Mouse (Mus musculus): ENCODE measurements around the gene Galnt2. TPM values are rescaled to one million over a fixed set of nuclear protein-coding genes. Genes with fewer than 3 reads are reported as not detected.

Gene Galnt2
- polyA plus RNA-seq, 1 experiment: 20.7 TPM

DNA sequence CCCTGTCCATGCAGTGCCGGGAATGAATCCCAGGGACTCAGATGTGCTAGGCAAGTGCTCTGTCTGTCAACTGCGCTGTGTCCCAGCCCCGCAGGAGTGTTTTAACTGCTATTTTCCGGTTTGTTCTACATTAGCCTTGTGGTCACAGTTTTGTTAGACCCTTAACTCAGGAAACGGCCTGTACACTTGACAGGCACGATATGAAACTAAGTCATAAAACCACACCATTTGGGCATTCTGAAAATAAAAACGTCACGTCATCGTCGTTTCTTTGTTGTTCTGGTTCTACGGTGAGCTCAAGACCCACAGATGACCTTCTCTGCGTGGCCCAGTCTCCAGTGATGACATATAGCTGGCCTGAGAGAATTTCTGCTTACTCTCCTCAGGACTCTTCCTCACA lies 40.3 kb downstream of the Galnt2 start:
- no peak for DNase-seq (ENCODE audit: low read depth)

DNA sequence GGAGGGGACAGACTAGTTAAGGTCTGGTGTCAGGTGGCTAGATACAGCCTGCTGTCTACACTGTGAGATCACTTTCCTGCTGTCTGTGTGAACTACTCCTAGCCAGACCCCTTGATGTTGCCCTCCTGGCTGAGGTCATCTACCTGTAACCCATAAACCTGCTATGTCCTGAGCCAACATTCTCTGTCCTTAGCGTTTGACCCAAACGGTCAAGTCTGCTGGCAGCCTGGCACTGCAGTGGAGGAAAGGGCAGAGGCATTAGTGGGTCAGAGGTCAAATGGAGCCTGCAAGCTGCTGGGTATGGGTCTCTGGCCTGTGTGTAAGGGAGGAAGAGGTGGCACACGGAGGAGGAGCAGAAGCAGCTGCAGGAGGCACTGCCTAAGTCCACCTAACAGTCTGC lies 41.6 kb downstream of the Galnt2 start:
- no peak for DNase-seq (ENCODE audit: low read depth)

DNA sequence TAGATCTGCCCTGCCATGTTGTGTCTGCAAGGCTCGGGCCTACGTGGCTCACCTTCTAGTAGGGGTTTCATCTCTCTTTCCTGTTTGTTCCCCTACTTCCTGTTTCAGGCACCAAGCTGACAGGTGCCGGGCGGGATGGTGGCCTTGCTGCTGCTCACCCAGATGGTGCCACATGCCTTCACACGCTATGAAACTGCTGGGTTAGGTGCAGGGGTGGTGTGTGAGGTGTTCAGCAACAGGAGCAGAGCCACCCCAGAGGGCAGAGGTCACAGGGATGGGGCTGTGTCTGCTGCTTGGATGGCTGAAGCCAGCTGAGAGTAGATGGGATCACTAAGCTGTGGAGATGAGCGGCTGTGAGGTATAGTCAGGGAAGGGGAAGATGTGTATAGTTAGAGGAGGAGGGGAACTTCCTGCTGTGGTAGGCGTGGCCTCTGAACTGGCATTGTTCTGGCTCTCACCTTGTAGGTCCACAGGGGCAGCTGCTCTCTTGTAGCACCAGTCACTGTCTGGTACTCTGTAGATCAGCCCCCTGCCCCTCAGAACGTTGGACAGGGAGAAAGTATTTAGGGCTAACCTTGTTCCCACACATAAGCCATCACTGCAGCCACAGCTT lies 42.5 kb downstream of the Galnt2 start:
- DNase-seq (ENCODE audit: low read depth): no peak

DNA sequence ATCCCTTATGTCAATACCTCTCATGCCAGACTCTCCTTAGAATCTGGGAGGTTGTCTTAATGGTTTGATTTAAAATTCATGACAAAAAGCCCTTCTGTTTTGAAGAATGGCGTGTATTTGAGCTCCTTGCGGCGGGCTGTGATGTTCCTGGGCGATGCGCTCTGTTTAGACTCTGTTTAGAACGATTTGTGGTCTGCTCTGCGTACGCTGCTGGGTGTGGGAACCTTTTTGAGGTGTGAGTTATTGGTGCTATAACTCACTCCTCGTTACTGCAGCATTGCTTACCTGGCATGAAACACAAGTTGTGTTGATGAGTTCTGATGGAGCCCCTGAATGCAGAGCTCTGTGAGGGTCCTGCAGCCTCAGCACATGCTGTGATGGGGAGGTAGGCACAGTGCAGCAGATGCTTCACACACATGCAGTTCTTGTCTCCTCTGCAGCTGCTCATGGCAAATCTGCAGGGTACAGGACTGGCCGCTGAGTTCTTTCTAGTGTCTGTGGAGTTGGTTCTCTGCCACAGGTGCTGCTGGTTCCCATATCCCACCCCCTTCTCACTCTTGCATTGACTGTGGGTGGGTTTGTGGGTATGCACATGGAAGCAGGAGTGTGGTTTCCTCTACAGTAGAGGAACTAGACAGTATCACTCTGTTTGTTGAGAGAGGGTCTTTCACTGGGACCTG lies 43.4 kb downstream of the Galnt2 start:
- DNase-seq (ENCODE audit: low read depth): no peak

DNA sequence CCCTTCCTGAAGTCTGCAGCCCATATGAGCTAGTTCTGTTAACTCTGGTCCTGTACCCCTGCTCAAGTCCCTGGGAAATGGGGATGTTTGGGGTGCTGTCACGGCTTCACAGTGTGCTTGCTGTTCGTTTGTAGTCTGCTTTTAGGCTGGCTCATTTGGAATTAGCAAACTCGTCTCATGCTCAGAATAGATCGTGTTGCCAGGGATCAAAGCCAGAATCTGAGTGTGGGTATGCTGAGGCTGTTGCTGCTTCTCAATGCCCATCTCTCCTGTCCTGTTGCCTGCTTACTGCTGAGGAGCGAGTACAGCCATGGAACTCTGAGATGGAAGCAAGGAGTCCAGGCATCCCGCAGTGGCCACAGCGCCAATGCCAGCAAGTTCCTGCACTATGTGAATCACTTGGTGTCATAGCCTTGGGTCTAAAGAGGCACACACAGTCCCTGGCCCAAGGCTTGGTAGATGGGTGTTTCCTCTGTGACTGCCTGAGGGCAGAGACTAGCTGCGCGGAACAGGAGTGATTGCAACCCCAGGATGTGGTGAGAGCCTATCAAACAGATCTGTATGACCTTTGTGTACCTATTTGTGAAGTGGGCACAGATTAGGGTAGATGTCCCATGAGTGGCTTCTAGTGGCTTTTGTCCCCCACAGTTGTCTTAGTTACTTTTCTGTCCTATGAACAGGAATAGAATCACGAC lies 44.3 kb downstream of the Galnt2 start:
- no peak for DNase-seq (ENCODE audit: low read depth)

DNA sequence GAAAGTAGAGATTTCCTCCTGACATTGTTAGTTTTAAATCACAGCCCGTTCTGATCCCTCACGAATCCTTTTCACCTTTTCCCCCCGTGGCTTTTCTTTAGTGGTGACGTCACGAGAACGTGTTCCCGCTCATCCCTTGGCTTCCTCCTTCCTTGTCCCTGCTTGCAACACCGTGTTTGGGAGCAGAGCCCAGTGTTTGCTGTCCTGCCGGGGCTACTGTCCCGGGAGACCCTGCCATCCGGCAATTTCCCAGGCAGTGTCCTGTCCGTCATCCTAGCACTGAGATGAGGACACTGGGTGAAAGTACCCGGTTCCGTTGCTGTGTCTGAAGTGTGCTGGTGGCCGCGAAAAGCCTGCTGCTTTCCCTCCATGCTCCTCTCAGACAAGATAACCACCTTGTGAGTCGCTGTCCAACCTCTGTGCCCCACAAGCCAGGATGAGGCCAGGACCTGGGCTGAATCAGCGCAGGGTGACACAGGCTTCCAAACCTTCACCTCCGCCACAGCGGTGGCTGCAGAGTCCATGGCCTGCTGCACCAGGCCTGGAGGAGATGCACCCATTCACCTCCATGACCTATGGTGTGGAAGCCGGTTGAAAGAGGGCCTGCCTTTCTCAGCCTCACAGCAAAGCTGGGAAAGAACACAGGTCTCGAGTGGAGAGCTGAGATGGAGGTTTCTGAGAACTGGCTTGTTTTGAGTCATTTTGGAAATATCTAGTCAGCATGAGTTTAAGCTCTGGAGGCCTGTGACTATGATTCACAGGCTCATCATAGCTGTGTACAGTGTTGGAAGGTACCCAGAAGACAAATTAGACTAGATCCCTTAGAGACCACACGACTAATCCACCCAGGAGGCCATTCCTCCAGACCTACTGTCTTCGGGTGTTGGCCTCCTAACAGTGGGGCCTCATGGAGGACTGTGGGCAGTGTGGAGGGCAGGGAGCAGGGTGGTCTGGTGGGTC lies 47.0 kb downstream of the Galnt2 start:
- DNase-seq (ENCODE audit: low read depth): peak; percentile 64

DNA sequence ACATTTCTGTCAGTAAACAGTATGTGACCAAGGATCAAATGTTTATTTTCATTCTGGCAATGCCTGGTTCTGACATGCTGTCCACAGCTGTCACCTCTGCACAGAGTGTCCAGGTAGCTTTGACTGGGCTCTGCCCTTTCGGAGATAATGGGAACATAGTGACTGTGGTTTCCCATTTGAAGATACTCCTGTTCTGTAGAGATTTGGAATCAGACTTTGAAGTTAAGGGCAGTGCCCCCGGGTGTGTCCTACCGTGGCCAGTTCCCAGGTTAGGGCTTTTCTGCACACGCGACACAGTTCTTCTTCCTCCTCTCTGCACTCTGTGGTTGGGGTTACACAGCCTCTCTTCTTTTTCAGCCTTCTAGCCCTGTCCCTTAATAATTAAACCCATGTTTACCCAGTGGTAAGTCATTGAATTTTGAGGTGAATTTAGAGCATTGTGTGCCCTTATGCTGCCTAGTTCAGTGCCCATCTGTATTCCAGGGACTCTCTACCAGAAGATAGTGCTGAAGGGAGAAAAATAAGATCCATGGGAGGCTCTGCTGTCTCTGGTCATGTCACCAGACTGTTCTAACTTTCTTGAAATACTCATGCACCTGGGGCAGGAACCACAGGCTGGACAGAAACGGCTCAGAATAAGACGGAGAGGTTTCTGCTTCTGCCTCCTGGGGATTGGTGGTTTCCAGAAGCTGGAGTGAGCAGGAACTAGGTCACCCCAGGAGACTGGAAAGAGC lies 47.9 kb downstream of the Galnt2 start:
- DNase-seq (ENCODE audit: low read depth): no peak

DNA sequence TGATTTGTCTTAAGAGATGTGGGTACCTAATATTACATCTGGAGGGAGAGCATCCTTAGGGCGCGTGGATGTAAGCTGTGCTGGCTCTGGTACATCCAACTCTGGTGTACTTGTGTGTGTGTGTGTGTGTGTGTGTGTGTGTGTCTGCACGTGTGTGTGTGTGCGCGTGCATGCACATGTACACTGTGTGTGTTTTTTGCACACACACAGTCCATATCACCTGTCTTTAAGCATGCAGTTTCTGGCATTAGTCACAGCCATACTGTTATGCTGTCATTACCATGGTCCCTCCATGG lies 48.4 kb downstream of the Galnt2 start:
- no peak for DNase-seq (ENCODE audit: low read depth)

DNA sequence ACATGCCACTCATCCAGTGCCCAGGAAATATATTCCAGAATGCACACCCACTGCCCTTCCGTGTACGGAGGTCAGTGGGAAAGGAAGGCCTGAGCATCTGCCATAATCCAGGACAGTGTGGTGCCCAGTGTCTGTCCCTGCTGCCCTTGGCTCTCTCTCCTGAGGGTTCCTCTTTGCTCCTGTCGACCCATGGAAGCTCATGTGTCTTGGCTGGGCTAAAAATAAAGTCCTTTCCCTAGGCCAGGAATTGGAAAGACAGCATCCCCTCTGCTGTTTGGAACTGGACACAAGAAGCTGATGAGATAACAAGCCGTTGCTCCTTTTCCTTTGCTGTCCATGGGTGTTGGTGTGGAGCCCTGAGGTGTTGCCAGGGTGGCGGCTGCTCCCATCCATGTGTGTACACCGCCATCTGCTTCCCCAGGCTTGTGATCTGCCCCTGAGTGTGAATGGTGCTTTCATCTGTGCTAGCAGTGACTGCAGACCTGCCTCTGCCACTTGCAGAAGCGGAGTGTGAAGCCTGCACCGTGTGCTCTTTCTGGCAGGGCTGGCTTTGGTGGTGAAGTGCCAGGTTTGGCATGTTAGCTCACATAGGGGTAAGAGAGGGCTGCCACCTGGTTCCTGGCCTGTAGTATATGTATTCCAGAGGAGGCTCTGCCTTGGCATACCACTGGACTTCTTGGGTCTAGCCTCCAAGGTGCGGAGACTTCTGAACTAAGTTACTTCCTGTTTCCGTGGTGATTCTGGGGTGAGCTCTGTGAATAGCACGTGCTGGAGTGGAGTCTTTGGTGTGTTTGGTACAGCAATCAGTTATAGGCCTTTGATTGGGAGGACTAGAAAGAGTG lies 50.7 kb downstream of the Galnt2 start:
- no peak for DNase-seq (ENCODE audit: low read depth)

DNA sequence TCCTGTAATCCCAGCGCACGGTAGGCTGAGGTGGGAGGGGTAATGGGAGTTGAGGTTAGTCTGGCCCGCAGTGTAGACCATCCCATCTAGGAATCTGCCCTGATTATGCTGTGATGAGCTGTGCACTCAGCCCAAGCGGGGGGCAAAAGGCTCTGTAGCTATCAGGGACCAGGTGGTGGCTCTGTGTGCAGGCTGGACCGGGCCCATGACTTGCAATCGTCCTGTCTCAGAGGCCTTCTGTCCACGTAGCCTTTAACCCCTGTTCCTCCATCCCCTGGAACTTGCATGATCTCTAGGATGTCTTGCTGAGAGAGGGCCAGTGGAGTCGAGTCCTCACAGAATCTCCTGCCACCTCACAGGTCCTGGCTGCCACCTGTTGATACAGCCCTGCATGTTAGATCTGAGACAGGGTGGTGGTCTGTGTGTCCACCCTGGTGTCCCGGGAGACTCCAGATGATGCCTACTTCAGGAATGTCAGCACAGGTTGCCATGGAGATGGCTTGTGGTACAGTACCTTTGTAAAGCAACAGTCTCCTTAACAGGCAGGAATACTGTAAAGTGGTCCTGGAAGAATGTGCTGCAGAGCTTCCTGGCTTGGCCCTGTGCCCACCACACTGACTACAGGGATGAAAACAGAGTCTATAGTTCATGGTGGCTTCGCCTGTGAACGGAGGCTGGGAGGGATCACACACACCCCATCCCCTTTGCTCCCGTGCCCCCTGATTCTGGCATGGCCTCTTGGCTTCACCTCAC lies 51.9 kb downstream of the Galnt2 start:
- DNase-seq (ENCODE audit: low read depth): no peak

DNA sequence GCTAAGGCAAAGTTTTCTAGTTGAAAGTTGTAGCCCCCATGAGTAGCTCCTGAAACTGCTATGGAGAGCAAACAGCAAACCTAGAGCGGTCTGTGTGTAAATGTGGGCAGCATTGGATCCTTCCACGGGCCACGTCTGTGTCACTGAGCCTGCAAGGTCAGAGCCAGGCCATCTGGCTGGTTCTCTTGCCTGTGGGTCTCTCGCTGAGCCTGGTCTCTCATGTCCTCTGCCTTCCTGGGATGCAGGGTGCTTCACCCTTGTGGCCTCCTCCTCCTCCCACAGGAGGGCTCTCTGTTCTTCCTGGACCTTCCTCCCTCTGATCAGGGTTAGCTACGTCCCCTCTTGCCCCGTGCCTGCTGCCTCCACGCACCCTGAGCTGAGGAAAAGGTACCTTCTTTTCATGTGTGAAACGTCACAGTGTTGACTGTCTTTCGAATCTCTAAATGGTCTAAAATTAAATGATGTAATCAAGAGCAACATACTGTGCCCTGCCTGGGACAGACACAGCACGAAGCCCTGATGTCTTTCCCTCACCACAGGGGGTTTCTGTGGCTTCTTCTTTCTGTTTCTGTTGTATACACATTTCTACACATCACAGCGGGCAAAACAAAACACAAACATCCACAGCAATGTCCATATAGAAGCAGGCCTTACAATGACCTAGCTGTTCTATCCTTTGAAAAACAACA lies 52.6 kb downstream of the Galnt2 start:
- no peak for DNase-seq (ENCODE audit: low read depth)

DNA sequence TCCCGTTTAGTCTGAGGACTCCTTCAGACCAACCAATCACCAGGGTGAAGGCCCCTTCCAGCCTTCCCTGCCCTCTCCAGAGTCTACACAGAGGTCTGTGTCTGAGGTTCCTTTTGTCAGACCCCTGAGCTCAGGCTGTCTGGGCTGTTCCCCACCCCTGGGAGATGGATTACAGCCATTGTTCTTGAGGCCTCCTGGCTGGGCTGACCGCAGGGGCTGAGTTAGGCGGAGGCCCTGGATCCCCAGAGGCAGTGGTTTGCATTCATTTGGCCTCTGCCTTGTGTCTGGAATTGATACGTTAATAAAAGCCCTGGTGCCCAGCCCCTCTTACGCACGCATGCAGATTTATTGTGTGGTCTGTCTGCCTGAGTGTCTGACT lies 53.1 kb downstream of the Galnt2 start:
- DNase-seq (ENCODE audit: low read depth): no peak

DNA sequence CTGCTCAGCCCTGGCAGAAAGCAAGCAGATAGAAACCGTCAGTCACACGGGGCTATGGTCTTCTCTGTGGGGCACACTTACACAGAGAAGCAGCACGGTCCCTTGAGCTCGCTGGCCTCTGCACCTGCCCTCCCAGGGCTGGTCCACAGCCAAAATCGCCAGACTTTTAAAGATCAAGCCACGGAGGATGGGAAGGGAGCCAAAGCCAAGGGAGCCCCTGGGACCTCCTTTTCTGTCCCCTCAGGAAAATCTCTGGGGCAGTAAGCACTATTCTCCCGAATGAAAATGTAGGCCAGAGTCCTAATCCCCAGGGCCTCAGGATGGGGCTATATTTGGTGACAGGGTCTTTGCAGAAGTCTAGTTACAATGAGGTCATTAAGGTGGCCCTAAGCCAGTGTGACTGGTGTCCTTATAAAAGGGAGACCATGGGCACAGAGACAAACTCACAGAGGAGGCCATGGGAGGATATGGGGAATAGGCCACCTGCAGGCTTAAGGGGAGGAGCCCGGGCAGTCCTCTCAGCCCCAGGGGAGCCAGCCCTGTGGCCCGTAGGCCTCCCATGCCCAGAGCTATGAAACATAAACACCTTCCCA lies 53.9 kb downstream of the Galnt2 start:
- DNase-seq (ENCODE audit: low read depth): no peak

DNA sequence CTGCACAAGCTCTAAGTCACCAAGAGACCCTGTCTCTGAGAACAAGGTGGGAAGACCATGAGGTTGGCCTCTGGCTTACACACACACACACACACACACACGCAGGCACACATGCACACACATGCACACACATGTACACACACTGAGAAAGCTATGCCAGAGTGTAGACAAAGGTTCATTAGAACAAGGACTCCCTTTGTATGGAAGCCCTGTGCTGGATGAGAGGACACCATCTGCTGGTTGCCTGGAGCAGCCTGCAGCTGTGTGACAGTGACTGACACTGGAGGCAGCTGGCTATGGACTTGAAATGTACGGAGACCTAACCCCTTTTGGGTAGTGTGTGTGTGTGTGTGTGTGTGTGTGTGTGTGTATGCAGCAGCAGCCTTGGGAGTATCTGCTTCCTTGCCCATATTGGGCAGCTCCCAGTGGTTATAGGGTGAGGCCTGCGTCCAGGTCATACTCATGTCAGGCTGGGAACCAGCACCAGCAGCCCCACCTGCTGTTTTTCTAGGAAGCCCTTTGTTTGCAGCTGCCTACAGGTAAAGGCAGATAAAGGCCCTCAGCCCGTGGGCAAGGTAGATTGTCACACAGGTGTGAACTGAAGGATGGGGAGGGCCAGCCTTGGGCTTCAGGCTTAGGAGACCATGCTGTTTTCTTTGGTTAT lies 55.4 kb downstream of the Galnt2 start:
- DNase-seq (ENCODE audit: low read depth): no peak

DNA sequence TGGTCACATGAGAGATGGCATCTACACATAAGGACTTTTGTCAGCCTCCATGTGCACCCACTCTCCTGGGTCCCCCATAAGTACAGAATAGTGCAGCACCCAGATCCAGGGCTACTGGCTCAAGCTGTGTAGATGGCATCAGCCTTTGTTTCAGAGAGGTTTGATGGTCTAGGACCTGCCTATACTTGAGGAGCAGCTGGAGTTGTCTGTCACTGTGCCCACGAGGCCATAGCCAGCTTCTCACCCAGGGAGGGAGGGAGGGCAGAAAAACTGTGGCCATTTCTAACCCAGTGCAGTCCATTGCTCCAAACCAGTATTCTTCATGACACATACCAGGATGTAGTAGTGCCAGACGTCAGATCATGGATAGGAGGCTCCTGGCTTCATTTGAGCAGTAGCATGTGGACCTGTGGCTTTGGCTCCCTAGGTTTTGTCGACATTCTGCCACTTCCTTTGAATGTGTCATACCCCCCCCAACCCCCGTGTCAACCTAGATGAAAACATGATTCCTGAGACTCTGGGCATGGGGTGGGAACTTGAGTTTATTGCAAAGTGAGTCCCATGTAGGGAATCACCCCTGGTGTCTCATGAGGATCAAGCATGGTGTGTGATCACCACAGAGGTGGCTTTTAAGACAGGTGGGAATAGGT lies 57.1 kb downstream of the Galnt2 start:
- no peak for DNase-seq (ENCODE audit: low read depth)

DNA sequence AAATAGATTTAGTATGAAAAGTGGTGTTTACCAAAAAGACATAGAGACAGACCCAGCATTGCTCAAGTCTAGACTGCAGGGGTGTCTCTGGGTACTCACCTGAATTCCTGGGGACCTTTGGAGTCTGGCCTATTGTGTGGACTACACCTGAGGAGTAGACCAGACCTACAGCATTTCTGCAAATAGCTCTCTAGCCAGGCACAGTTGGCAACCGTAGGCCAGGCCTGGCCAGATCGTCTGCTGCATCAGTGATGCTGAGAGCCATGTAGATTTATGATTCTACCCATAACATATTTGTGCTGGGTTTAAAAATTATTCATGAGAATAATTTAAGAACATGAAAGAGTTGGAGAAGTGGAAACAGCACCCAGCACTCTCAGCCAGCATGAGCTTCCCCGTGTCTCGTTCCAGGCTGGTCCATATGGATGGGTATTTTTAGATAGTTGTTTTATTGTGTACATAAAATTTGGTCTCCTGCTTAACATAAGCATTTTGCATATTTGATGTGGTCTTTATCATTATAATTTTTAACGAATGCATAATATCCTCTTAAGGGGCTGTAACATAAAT lies 58.4 kb downstream of the Galnt2 start:
- DNase-seq (ENCODE audit: low read depth): no peak

DNA sequence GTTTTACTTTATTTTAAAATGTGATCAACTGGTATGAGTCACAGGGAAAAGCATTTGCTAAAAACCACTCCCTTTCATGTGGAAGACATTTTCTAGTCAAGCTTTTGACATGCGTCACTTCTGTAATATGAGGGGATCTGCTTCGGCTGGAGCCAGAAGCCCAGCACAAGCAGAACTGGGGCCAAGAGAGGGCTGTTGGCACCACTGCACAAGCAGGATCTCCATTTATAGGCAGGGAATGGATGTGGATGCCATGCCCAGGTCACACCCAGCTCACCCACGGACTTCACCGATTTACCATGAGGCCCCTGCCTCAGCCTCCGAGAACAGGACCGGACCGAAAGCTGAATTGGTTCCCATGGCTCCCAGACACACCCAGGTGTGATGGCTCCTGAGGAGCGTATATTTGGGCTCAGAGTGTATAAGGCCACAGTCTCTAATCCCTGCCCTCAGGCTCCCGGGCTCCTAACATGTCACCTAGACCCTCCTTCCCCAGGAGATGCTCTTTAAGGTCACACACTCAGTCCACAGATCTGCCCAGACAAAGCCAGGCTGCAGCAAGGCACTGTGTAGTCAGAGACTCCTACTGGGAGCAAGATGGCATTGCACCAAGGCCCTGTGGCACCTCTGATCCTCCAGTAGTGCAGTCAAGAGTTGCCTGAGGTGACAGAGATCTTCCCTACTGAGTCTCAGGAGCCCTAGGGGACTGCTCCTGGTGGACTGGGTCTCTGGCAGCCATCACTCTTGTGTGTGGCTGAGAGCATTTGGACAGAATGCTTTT lies 59.9 kb downstream of the Galnt2 start:
- DNase-seq (ENCODE audit: low read depth): no peak
